Mouse (Mus musculus): Measurements from ENCODE around the gene Gm10959.

The Gm10959 gene

GRCm38 (mm10) chr3:122894772-122895171 is 24.4 kb downstream of the Gm10959 start, which contains the start of gene Fabp2:
Gene Fabp2 (plus strand): TSS chr3:122895072.
- no peak for DNase-seq (ENCODE audit: low spot score)

GRCm38 (mm10) chr3:122888371-122888819 is 30.8 kb downstream of the Gm10959 start:
- no peak for DNase-seq (ENCODE audit: low spot score)

GRCm38 (mm10) chr3:122887505-122888301 is 31.5 kb downstream of the Gm10959 start:
- no peak for DNase-seq (ENCODE audit: low spot score)

GRCm38 (mm10) chr3:122878705-122879315 is 40.4 kb downstream of the Gm10959 start:
- no peak for DNase-seq (ENCODE audit: low spot score)

GRCm38 (mm10) chr3:122877543-122877942 is 41.6 kb downstream of the Gm10959 start:
- no peak for DNase-seq (ENCODE audit: low spot score)

- DNase-seq (ENCODE audit: low spot score): no peak
Measured at GRCm38 (mm10) chr3:122876870-122877269, 42.3 kb downstream of the Gm10959 start.

- DNase-seq (ENCODE audit: low spot score): no peak
Measured at GRCm38 (mm10) chr3:122871596-122871995, 47.6 kb downstream of the Gm10959 start.

- no peak for DNase-seq (ENCODE audit: low spot score)
Measured at GRCm38 (mm10) chr3:122868270-122868669, 50.9 kb downstream of the Gm10959 start.

- DNase-seq (ENCODE audit: low spot score): no peak
Measured at GRCm38 (mm10) chr3:122865092-122865491, 54.1 kb downstream of the Gm10959 start.
